Mouse (Mus musculus): ENCODE measurements at regions not wholly inside any gene's neighbourhood (a gene's known extent, or its start where the extent isn't known, plus 50 kb on each side); places are given as distances from the start of the nearest gene placed in this dataset.

DNA sequence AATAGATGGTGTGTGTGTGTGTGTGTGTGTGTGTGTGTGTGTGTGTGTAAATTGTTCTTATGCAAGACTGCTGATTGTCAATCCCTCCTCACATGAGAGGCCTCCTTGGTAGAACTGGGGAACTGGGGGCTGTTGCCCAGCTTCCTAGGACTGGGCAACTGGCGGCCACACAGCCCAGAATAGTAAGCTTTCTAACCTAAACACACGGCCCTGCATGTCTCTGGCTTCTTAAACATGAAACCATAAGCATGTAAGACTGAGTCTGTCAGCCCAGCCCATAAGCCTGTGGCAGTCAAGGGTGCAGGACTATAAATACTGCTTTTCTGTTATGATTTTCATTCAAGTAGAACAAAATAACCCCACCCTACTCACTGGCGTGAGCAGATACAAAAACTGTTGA lies 60.7 kb downstream of the Ifng start:
- no peak for ATAC-seq
- 89% methylated on average over 3 of the region's 3 CpGs for WGBS

DNA sequence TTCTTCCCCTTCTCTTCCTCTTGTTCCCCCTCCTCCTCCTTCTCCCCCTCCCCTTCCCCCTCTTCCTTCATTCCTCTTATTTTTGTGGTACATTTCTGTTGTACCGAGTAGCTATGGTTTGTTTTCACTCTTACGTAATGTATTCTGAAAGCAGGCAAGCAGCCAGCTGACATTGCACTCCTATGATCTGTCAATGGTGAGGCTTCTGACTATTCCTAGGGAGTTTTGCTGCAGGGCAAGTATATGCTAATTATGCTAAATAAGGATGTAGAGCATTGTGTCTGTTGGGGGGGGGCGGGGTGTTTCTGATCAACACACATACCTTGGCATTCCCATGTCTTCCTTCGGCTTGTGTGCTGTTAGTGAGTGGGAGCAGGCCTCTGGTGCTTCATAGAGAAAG lies 64.0 kb downstream of the Ifng start:
- no peak overlapping the region for H3K4me2 ChIP-seq (replicated peaks)
- H3K27me3 ChIP-seq, result no peaks in the 10 kb centered on the region
- H3K27ac ChIP-seq, result no peak overlapping the region
- no peak overlapping the region for H3K9ac ChIP-seq (replicated peaks)
- H3K4me1 ChIP-seq (replicated peaks), result peaks cover 6% of the 10 kb centered on the region
- WGBS, result 71% methylated on average over 4 of the region's 4 CpGs
- no peak overlapping the region for H3K4me3 ChIP-seq (replicated peaks)
- no peaks in the 10 kb centered on the region for H3K9me3 ChIP-seq
- H3K36me3 ChIP-seq, result no peaks in the 10 kb centered on the region
- ATAC-seq, result no peak

More for the DNA sequence above, 60.7 kb downstream of the Ifng start:
- no peaks in the 10 kb centered on the region for H3K36me3 ChIP-seq
- H3K27ac ChIP-seq, result no peak overlapping the region
- H3K27me3 ChIP-seq, result no peaks in the 10 kb centered on the region
- no peaks in the 10 kb centered on the region for H3K9me3 ChIP-seq
- H3K4me1 ChIP-seq (replicated peaks), result peaks cover 6% of the 10 kb centered on the region
- H3K4me3 ChIP-seq (replicated peaks), result no peak overlapping the region
- H3K9ac ChIP-seq (replicated peaks), result no peak overlapping the region
- H3K4me2 ChIP-seq (replicated peaks), result no peak overlapping the region

DNA sequence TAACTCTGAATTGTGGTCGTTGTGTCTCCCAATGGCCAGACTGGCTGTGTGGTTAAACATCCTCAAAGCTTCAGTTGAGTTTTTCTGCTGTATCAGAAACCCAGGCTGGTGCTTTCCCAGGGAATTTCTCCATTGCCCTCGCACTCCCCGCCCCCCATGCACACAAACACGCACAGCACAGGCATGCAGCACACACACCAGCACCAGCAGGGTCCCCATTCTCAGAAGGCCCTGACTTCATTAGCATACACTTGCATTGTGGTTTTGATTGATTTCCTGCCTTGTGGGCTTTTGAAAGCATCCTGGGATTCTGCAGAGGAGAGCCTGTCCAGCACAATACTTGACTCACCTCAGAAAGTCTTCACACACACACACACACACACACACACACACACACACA lies 65.3 kb downstream of the Ifng start:
- no peak overlapping the region for H3K4me3 ChIP-seq (replicated peaks)
- no peak overlapping the region for H3K27ac ChIP-seq
- WGBS, result 36% methylated on average over 4 of the region's 4 CpGs
- H3K27me3 ChIP-seq, result no peaks in the 10 kb centered on the region
- H3K9me3 ChIP-seq, result no peaks in the 10 kb centered on the region
- H3K36me3 ChIP-seq, result no peaks in the 10 kb centered on the region
- H3K9ac ChIP-seq (replicated peaks), result no peak overlapping the region
- peaks cover 6% of the 10 kb centered on the region for H3K4me1 ChIP-seq (replicated peaks)
- no peak overlapping the region for H3K4me2 ChIP-seq (replicated peaks)
- peak; percentile 53; the same call in 1 of the 2 replicates for ATAC-seq

DNA sequence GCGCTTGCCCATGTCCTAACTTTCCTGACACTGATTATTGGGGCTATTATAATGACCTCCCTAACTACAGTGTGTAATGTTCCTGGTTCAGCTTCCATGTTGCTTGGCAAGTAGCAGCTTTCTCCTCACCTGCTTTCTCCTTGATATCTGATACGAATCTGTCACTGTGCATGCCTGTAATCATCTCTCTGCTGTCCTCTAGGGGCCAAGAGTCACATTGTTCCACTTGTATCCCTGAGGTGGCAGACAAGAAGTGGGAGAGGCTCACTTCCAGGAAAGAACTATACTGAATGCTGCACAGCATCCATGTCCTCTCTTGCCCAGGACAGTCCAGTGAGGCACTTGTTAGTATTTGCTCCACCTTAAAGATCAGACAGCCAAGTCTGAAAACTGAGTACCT lies 66.8 kb downstream of the Ifng start:
- Histone ChIP-seq H3K4me2 (replicated peaks) (no peak overlapping the region), H3K9ac (replicated peaks) (no peak overlapping the region), H3K9me3 (no peaks in the 10 kb centered on the region), H3K4me3 (replicated peaks) (no peak overlapping the region), H3K4me1 (replicated peaks) (peaks cover 6% of the 10 kb centered on the region), H3K36me3 (no peaks in the 10 kb centered on the region), H3K27ac (no peak overlapping the region), H3K27me3 (no peaks in the 10 kb centered on the region)
- ATAC-seq, result no peak
- WGBS, result 57% methylated on average over 2 of the region's 2 CpGs

DNA sequence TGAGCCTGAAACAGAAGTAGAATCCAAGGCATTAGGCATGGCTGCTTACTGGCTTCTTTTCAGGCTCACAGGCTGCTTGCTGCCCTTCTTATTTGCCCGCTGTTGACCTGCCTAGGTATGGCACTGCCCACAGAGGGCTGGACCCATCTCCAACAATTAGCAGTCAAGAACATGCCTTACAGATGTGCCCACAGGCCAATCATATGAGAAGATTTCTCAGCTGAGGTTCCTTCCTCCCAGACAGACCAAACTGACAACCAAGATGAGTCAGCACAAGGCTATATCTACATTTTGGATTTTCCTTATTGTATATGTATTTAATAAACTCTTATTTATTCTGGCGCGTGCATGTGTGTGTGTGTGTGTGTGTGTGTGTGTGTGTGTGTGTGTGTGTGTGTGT lies 76.0 kb downstream of the Ifng start:
- 95% methylated on average over 3 of the region's 3 CpGs for WGBS
- ATAC-seq, result no peak
- Histone ChIP-seq H3K9ac (replicated peaks) (no peak overlapping the region), H3K4me2 (replicated peaks) (no peak overlapping the region), H3K4me1 (replicated peaks) (no peaks in the 10 kb centered on the region), H3K4me3 (replicated peaks) (no peak overlapping the region), H3K36me3 (no peaks in the 10 kb centered on the region), H3K27me3 (no peaks in the 10 kb centered on the region), H3K9me3 (no peaks in the 10 kb centered on the region), H3K27ac (no peak overlapping the region)

- no peaks in the 10 kb centered on the region for H3K9me3 ChIP-seq
- no peak overlapping the region for H3K9ac ChIP-seq (replicated peaks)
- no peaks in the 10 kb centered on the region for H3K4me1 ChIP-seq (replicated peaks)
- no peak overlapping the region for H3K4me2 ChIP-seq (replicated peaks)
- no peaks in the 10 kb centered on the region for H3K36me3 ChIP-seq
- ATAC-seq, result no peak
- no peak overlapping the region for H3K4me3 ChIP-seq (replicated peaks)
- H3K27ac ChIP-seq, result no peak overlapping the region
- WGBS, result 87% methylated on average over 2 of the region's 2 CpGs
- H3K27me3 ChIP-seq, result no peaks in the 10 kb centered on the region
Observed at GRCm38 (mm10) chr10:118517995-118518394, 77.1 kb downstream of the Ifng start.

- Histone ChIP-seq H3K36me3 (no peaks in the 10 kb centered on the region), H3K27me3 (no peaks in the 10 kb centered on the region), H3K9me3 (no peaks in the 10 kb centered on the region), H3K4me2 (replicated peaks) (no peak overlapping the region), H3K4me3 (replicated peaks) (no peak overlapping the region), H3K27ac (no peak overlapping the region), H3K4me1 (replicated peaks) (no peaks in the 10 kb centered on the region), H3K9ac (replicated peaks) (no peak overlapping the region)
- ATAC-seq, result no peak
- WGBS, result 22% methylated on average over 1 of the region's 1 CpGs
Observed at GRCm38 (mm10) chr10:118545966-118546365, 105.1 kb downstream of the Ifng start.

DNA sequence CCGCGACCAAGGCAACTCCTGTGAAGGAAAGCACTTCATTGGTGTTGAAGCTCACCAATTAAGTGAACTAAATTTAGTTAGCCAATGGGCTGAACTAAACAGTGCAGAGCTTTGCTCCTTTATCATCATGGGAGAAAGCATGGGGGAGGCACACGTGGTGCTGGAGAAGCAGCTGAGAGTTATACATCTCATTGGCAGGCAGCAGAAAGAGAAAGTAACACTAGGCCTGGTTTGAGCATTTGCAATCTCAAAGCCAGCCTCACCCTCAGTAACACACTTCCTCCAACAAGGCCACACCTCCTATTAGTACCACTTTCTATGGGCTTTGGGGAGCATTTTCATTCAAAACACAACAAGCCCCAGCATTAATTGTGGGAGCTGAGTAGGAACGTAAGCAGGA lies 109.4 kb downstream of the Ifng start:
- H3K36me3 ChIP-seq, result no peaks in the 10 kb centered on the region
- no peak for ATAC-seq
- 87% methylated on average over 4 of the region's 4 CpGs for WGBS

DNA sequence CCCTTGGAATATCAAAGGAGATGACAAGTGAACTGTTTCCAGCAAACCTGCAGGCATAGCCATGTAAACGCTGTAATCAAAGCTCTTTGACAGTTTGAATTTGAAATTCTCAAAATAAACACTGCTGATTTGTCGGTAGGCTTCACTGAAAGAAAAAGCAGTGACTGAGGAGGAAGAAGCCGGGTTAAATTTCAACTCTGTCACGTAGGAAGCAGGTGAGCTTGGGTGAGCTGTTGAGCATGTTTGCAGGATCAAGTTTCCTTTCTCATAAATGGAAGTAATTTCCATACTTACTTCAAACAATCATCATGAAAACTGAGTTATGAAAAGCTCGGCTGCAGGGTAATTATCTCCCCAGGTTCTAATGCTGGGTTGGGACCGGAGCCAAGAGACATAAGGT lies 118.0 kb downstream of the Ifng start:
- no peak overlapping the region for H3K4me2 ChIP-seq (replicated peaks)
- no peaks in the 10 kb centered on the region for H3K27me3 ChIP-seq
- H3K27ac ChIP-seq, result no peak overlapping the region
- no peak overlapping the region for H3K9ac ChIP-seq (replicated peaks)
- no peak overlapping the region for H3K4me3 ChIP-seq (replicated peaks)
- 80% methylated on average over 6 of the region's 6 CpGs for WGBS
- no peaks in the 10 kb centered on the region for H3K9me3 ChIP-seq
- no peaks in the 10 kb centered on the region for H3K4me1 ChIP-seq (replicated peaks)
- ATAC-seq, result no peak
- H3K36me3 ChIP-seq, result no peaks in the 10 kb centered on the region

More for the DNA sequence above, 109.4 kb downstream of the Ifng start:
- H3K4me3 ChIP-seq (replicated peaks), result no peak overlapping the region
- H3K4me2 ChIP-seq (replicated peaks), result no peak overlapping the region
- no peak overlapping the region for H3K27ac ChIP-seq
- H3K9ac ChIP-seq (replicated peaks), result no peak overlapping the region
- H3K9me3 ChIP-seq, result no peaks in the 10 kb centered on the region
- H3K27me3 ChIP-seq, result no peaks in the 10 kb centered on the region
- no peaks in the 10 kb centered on the region for H3K4me1 ChIP-seq (replicated peaks)

DNA sequence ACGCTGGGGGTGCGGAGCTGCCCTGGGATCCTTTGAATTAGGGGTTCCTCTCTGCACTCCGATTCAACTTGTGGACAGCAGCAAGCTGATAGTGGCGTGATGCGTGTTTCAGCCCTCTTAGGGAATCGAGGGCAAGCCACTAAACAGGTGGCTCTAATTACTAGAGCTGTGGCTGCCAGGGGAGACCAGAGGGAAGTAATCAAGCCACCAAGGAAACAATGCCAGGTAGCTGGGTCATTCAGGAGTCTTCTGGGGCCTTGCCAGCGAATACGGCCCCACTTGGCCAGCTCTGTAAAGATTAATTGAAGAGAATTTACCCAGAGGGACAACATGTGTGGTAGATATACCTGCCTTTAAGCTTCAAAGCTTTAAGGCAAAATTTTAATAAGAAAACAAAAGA lies 123.2 kb downstream of the Ifng start:
- no peak overlapping the region for H3K27ac ChIP-seq
- H3K9ac ChIP-seq (replicated peaks), result no peak overlapping the region
- no peaks in the 10 kb centered on the region for H3K36me3 ChIP-seq
- H3K9me3 ChIP-seq, result no peaks in the 10 kb centered on the region
- no peak overlapping the region for H3K4me2 ChIP-seq (replicated peaks)
- no peak for ATAC-seq
- no peaks in the 10 kb centered on the region for H3K4me1 ChIP-seq (replicated peaks)
- no peaks in the 10 kb centered on the region for H3K27me3 ChIP-seq
- WGBS, result 80% methylated on average over 8 of the region's 8 CpGs
- H3K4me3 ChIP-seq (replicated peaks), result no peak overlapping the region

- no peak for ATAC-seq
- no peak overlapping the region for H3K9ac ChIP-seq (replicated peaks)
- no peak overlapping the region for H3K27ac ChIP-seq
- H3K9me3 ChIP-seq, result no peaks in the 10 kb centered on the region
- H3K4me3 ChIP-seq (replicated peaks), result no peak overlapping the region
- H3K27me3 ChIP-seq, result no peaks in the 10 kb centered on the region
- no peak overlapping the region for H3K4me2 ChIP-seq (replicated peaks)
- 85% methylated on average over 16 of the region's 16 CpGs for WGBS
- H3K36me3 ChIP-seq, result no peaks in the 10 kb centered on the region
- no peaks in the 10 kb centered on the region for H3K4me1 ChIP-seq (replicated peaks)
Observed at GRCm38 (mm10) chr10:118564528-118565268, 123.9 kb downstream of the Ifng start.

DNA sequence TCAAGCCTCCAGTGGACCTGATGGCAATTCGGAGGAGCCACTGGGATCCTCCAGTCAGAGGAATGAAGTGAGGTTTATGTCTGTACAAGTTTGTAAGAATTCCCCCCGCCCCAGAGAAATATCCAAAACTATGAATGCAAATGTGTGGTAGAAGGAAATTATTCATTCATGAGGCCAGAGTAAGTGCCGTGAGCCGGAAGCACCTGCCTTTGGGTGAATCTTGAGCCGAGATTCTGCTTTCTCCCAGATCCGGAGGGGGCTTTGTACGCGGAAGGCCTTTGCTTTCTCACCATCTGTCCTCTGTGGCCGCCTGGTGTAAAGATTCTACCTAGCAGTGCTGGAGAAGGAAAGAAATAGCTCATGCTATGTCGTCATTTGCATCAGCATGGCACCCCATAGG lies 127.8 kb downstream of the Ifng start:
- H3K4me1 ChIP-seq (replicated peaks), result no peaks in the 10 kb centered on the region

GRCm38 (mm10) chr10:118569424-118569823 lies 128.6 kb downstream of the Ifng start:
- Histone ChIP-seq H3K9ac (replicated peaks) (no peak overlapping the region), H3K4me3 (replicated peaks) (no peak overlapping the region), H3K36me3 (no peaks in the 10 kb centered on the region), H3K27me3 (no peaks in the 10 kb centered on the region), H3K4me2 (replicated peaks) (no peak overlapping the region), H3K4me1 (replicated peaks) (no peaks in the 10 kb centered on the region), H3K9me3 (no peaks in the 10 kb centered on the region), H3K27ac (no peak overlapping the region)
- ATAC-seq, result no peak
- WGBS, result 76% methylated on average over 8 of the region's 8 CpGs

More for the DNA sequence above, 127.8 kb downstream of the Ifng start:
- H3K27ac ChIP-seq, result no peak overlapping the region
- no peaks in the 10 kb centered on the region for H3K36me3 ChIP-seq
- no peaks in the 10 kb centered on the region for H3K9me3 ChIP-seq
- H3K9ac ChIP-seq (replicated peaks), result no peak overlapping the region
- no peak for ATAC-seq
- H3K4me3 ChIP-seq (replicated peaks), result no peak overlapping the region
- WGBS, result 84% methylated on average over 10 of the region's 10 CpGs
- H3K27me3 ChIP-seq, result no peaks in the 10 kb centered on the region
- no peak overlapping the region for H3K4me2 ChIP-seq (replicated peaks)

All from midbrain, embryonic 13.5 days (tissue).